Mouse (Mus musculus) CH12.LX (cell line): ENCODE results near the gene H2-M2. TPM values are rescaled to one million over a fixed set of nuclear protein-coding genes. Genes with fewer than 3 reads are reported as not detected.
"Not testable (repeated sequence)": the region's sequence is repeated elsewhere in the genome, so short reads cannot be mapped to it uniquely, and the experiment has no call there.

Experiments
- DNase-seq: peaks from one replicate; pipeline ENCODE4 v3.0.0-alpha.2; 2013; ENCODE audit errors: extremely low read depth
- H3K27ac ChIP-seq: 2 replicates; pipeline ENCODE4 v1.5.1; 2012; ENCODE audit warnings: low read depth, mild to moderate bottlenecking, control low read depth, moderate library complexity; ENCODE audit not compliant: insufficient read depth
- H3K27me3 ChIP-seq: replicated peaks from 2 replicates; pipeline ENCODE3; 2012; ENCODE audit warnings: inconsistent platforms
- H3K36me3 ChIP-seq, 2 experiments: replicated peaks in 1 of 2; 2 replicates each; pipeline versions ENCODE3 to v1.6.1; 2012; ENCODE audit warnings: inconsistent platforms in 1 of 2, low read length in 1 of 2, mild to moderate bottlenecking in 1 of 2, mixed read lengths in 1 of 2, moderate library complexity in 1 of 2; ENCODE audit not compliant: control insufficient read depth in 1 of 2, insufficient read depth in 1 of 2
- H3K4me1 ChIP-seq, 2 experiments: 2 replicates each; pipeline ENCODE4 v1.6.1; 2012; ENCODE audit warnings: inconsistent platforms in 1 of 2, moderate library complexity in 1 of 2; ENCODE audit not compliant: insufficient read depth in 2 of 2, control insufficient read depth in 1 of 2
- H3K4me2 ChIP-seq: 2 replicates; pipeline ENCODE4 v1.6.1; 2012; ENCODE audit warnings: low read depth, mild to moderate bottlenecking, control low read depth; ENCODE audit not compliant: poor library complexity, insufficient read depth, severe bottlenecking
- H3K4me3 ChIP-seq, 3 experiments: fragments of 150-350 bp in 1 of 3; sonication (generic) in 1 of 3; replicated peaks in 1 of 3; 2 replicates each; pipeline versions ENCODE3 to v1.5.1; 2011 to 2012; ENCODE audit warnings: low read depth in 2 of 3, low read length in 2 of 3, mild to moderate bottlenecking in 2 of 3, moderate library complexity in 2 of 3, control low read depth in 1 of 3, improper control_type of control experiment in 1 of 3, inconsistent platforms in 1 of 3, mixed read lengths in 1 of 3; ENCODE audit not compliant: poor library complexity in 1 of 3
- H3K79me2 ChIP-seq: replicated peaks from 2 replicates; pipeline ENCODE4 v1.6.1; 2012; ENCODE audit warnings: mild to moderate bottlenecking, moderate library complexity; ENCODE audit not compliant: control insufficient read depth, poor library complexity, insufficient read depth, severe bottlenecking; ENCODE audit errors: extremely low read depth
- H3K9ac ChIP-seq: 2 replicates; pipeline ENCODE4 v1.6.1; 2012; ENCODE audit warnings: low read depth, mild to moderate bottlenecking, control low read depth, moderate library complexity; ENCODE audit not compliant: insufficient read depth
- H3K9me3 ChIP-seq: replicated peaks from 2 replicates; pipeline ENCODE3; 2012; ENCODE audit warnings: low read length, inconsistent platforms, mixed read lengths
- CHD2 ChIP-seq: IDR thresholded peaks from 2 replicates; pipeline ENCODE4 v1.6.1; 2011; ENCODE audit warnings: low read length, improper control_type of control experiment
- ELF1 ChIP-seq: IDR thresholded peaks from 2 replicates; pipeline ENCODE4 v1.6.1; 2014; ENCODE audit warnings: low read depth, mild to moderate bottlenecking, inconsistent platforms, low read length, improper control_type of control experiment
- EP300 ChIP-seq: IDR thresholded peaks from 2 replicates; pipeline ENCODE4 v1.6.1; 2011; ENCODE audit warnings: low read length, improper control_type of control experiment
- JUN ChIP-seq: IDR thresholded peaks from 2 replicates; pipeline ENCODE4 v1.6.1; 2011; ENCODE audit warnings: low read depth, mild to moderate bottlenecking, low read length, improper control_type of control experiment, moderate library complexity; ENCODE audit not compliant: insufficient read depth
- KAT2A ChIP-seq: IDR thresholded peaks from 2 replicates; pipeline ENCODE4 v1.6.1; 2012; ENCODE audit warnings: low read length, improper control_type of control experiment, inconsistent platforms; ENCODE audit not compliant: insufficient replicate concordance
- NELFE ChIP-seq: IDR thresholded peaks from 2 replicates; pipeline ENCODE4 v1.6.1; 2011; ENCODE audit warnings: low read depth, low read length, improper control_type of control experiment
- POLR2AphosphoS2 ChIP-seq: IDR thresholded peaks from 2 replicates; pipeline ENCODE4 v1.6.1; 2011; ENCODE audit warnings: low read depth, low read length, improper control_type of control experiment
- SIN3A ChIP-seq: IDR thresholded peaks from 2 replicates; pipeline ENCODE4 v1.6.1; 2012; ENCODE audit warnings: low read length, improper control_type of control experiment, inconsistent platforms
- SMC3 ChIP-seq: IDR thresholded peaks from 2 replicates; pipeline ENCODE4 v1.6.1; 2011; ENCODE audit warnings: low read depth, low read length, improper control_type of control experiment
- USF1 ChIP-seq: IDR thresholded peaks from 2 replicates; pipeline ENCODE4 v1.6.1; 2014; ENCODE audit warnings: low read depth, mild to moderate bottlenecking, inconsistent platforms, low read length, improper control_type of control experiment
- ZNF384 ChIP-seq: IDR thresholded peaks from 2 replicates; pipeline ENCODE4 v1.6.1; 2012; ENCODE audit warnings: low read depth, low read length, improper control_type of control experiment, inconsistent platforms
- dilution Hi-C: fragments of 300-500 bp; cut with MboI; formaldehyde crosslinking; loops from 2 replicates; pipeline ENCODE4 v1.14.3; 2020; ENCODE audit warnings: low sequenced_read_pairs; ENCODE audit not compliant: extremely low pct_unique_long_range_greater_than_20kb, extremely low pct_ligation_motif_present
- in situ Hi-C: fragments of 300-500 bp; cut with MboI; formaldehyde crosslinking; loops from 3 replicates; pipeline ENCODE4 v1.14.3; 2019; ENCODE audit warnings: low sequenced_read_pairs, low pct_ligation_motif_present, low pct_unique_long_range_greater_than_20kb, mixed read lengths
- polyA plus RNA-seq: library from polyadenylated mRNA; unstranded; fragments of >175 nt; gene quantifications from 2 replicates; pipeline ENCODE4 v1.2.1, GENCODE M21; 2012; ENCODE audit warnings: low read depth; ENCODE audit not compliant: insufficient read length
- total RNA-seq, 2 experiments: library from RNA; depleted of rRNA; stranded (reverse); fragments of 300-350 nt in 1 of 2; fragments of >200 nt in 1 of 2; gene quantifications; 2 replicates each; pipeline ENCODE4 v1.2.3; 2012 to 2014

The H2-M2 gene
- not detected in 2 replicates for total RNA-seq (2012; rRNA removed)
- not detected in 2 replicates for total RNA-seq (2014; rRNA removed)
- 2.1 and 2.9 TPM in 2 replicates for polyA plus RNA-seq

- Histone ChIP-seq H3K9me3 (peaks cover 14% of the 10 kb centered on the region), H3K27ac (no peak within 1 kb of the TSS), H3K4me1 (no peaks in the 10 kb centered on the region), H3K4me2 (no peak within 1 kb of the TSS), H3K4me3 (no peak within 1 kb of the TSS), H3K9ac (no peak within 1 kb of the TSS), H3K79me2 (no peaks in the 10 kb centered on the region), H3K36me3 (no peaks in the 10 kb centered on the region), H3K27me3 (no peaks in the 10 kb centered on the region)
- dilution Hi-C loops (no loop called here), in situ Hi-C loops (no loop called here)
- no peak for TF ChIP-seq EP300
- no peak for TF ChIP-seq JUN
- no peak for TF ChIP-seq ELF1
- TF ChIP-seq NELFE, result no peak
- no peak for TF ChIP-seq CHD2
- TF ChIP-seq ZNF384, result no peak
- TF ChIP-seq POLR2AphosphoS2, result no peak
- no peak for TF ChIP-seq USF1
- no peak for TF ChIP-seq SIN3A
- no peak for TF ChIP-seq SMC3
- no peak for TF ChIP-seq KAT2A
- DNase-seq, result no peak
Observed at GRCm38 (mm10) chr17:37483452-37483851, at the start of gene H2-M2. TSS of gene H2-M2 (minus strand) at chr17:37483552.

DNA sequence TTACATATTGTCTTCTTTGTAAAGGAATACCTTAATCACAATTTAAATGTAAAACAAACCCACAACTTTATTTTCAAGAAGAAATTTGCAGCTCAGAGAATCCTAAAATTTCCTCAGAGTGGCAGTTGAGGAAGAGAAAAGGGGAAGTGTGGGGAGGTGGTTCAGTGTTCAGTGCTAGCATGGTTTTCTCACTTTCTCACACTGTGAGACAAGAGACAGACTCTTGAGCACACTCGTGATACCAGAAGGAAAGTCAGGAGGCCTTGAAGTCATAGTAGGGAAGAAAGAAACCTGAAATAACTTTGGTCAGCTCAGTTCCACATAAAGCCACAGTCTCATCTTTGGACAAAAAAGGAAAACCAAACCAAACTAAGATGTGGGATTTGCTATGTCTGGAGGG lies 42.1 kb upstream of the H2-M2 start:
- dilution Hi-C loops, H3K27ac ChIP-seq, H3K27me3 ChIP-seq, H3K4me1 ChIP-seq, H3K79me2 ChIP-seq, H3K4me2 ChIP-seq, in situ Hi-C loops, H3K36me3 ChIP-seq, H3K9me3 ChIP-seq, H3K4me3 ChIP-seq, H3K9ac ChIP-seq, DNase-seq: not testable (repeated sequence)

DNA sequence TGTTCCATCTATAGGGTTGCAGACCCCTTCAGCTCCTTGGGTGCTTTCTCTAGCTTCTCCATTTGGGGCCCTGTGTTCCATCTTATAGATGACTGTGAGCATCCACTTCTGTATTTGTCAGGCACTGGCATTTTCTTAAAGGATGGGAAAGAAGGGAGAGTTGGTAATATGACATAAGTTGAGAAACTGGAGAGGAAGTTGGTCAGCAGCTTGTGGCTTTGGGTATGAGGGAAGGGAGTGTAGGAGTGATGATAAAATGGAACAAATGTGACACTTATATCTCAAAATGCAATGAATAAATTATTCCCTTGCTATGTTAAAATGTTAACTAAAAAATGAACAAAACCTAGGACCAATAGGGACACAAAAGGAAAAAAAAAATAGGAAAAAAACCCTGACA lies 41.3 kb upstream of the H2-M2 start:
- dilution Hi-C loops, H3K9me3 ChIP-seq, DNase-seq: not testable (repeated sequence)

More for the DNA sequence above, 41.3 kb upstream of the H2-M2 start:
- H3K4me3 ChIP-seq, H3K27ac ChIP-seq, H3K4me1 ChIP-seq, H3K9ac ChIP-seq, H3K79me2 ChIP-seq, H3K36me3 ChIP-seq, H3K27me3 ChIP-seq, H3K4me2 ChIP-seq, in situ Hi-C loops: not testable (repeated sequence)
